Mouse (Mus musculus) cerebellum, adult 11 months (tissue): ENCODE measurements around the gene Rab11fip4.
"Not testable (repeated sequence)": the region's sequence is repeated elsewhere in the genome, so short reads cannot be mapped to it uniquely, and the experiment has no call there.

Experiments used
- DNase-seq: peaks from one replicate; pipeline ENCODE4 v3.0.0; 2022

The Rab11fip4 gene

DNA sequence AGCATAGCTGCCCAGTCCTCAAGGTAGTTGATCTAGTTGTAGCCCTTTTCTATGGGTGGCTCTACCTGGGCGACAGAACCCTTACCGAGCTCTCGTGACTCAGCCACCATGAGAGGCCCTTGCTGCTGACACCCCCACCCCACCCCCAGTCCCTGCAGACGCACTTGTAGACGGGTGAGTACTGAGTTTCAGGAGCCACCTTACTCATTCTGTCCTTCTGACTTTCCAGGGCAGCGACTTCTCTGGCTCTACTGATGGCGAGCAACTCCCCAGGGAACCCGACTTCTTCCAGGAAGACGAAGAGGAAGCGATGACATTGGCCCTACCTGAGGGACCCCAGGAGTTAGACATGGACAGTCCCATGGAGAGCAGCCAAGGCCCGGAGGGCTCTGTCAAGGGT is 89.5 kb downstream of the Rab11fip4 start:
- DNase-seq, result no peak

DNA sequence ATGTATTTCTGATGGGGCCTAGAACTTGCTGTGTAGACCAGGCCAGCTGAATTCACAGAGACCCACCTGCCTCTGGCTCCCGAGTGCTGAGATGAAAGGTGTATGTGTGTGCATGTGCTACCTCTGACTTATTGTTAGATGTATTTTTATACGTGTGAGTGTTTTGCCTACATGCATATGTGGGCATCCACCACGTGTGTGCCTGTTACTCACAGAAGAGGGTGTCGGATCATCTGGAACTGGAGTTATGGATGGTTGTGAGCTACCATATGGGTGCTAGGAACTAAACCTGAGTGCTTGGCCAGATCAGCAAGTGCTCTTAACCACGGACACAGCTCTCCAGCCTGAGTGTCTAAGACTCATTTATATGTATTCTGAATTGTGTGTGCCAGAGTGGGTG is 90.2 kb downstream of the Rab11fip4 start:
- no peak for DNase-seq

DNA sequence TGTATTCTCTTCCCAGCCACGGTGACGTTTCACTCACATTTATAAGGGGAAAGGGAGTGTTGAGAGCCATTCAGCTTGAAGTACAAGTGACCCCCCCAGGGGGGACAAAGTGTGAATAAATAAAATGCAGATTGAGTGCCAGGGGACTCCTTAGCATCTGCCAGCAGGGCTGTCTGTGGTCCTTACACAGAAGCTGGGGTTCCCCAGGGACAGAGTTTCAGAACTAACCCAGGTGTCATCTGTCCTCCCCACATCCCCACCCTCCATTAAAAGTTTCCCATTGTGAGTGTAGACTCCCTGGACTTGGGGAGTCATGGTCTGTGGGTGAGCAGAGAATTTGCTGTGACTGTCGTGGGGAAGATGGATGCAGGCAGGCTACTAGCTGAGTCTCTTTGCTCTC is 90.8 kb downstream of the Rab11fip4 start:
- DNase-seq, result no peak

DNA sequence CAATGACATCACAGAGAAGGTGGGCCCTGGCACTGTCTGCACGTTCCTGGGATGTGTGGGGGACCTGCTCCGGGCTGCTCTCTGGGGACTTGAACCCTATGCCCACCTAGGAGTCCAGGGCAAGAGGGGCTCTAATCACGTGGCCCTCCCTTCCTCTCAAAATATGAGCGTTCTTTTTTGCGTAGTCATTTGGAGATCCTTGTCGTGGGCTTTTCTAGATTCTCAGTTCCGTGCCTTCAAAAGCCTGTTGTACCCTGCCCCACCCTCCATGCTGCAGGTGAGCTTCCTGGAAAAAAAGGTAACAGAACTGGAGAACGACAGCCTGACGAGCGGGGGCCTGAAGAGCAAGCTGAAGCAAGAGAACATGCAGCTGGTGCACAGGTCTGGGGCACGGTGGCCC is 94.1 kb downstream of the Rab11fip4 start:
- DNase-seq, result no peak

DNA sequence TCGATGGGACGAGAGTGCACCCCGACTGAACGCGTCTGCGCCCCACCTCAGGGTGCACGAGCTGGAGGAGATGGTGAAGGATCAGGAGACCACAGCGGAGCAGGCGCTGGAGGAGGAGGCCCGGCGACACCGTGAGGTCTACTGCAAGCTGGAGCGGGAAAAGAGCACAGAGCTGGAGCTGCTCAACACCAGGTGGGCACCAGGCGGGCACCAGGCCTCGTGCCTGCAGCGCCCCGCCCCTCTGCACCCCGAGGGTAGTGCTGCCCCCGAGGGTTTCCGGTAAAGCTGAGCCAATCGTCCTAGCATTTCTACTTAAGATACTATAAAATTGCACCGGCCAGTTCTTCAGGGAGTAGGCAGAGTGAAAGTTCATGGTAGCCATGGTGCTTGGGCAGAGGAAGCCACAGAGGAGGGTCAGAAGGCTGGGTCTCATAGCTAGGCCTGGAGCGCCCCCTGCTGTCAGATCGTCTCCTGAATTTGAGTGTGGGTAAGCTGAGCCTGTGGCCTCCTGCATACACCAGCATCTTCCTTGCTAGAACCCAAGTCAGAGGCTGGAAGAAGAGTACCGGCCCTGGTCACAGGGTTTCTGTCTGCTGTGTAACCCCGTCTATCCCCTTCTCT is 95.6 kb downstream of the Rab11fip4 start:
- DNase-seq, result peak; percentile 86

DNA sequence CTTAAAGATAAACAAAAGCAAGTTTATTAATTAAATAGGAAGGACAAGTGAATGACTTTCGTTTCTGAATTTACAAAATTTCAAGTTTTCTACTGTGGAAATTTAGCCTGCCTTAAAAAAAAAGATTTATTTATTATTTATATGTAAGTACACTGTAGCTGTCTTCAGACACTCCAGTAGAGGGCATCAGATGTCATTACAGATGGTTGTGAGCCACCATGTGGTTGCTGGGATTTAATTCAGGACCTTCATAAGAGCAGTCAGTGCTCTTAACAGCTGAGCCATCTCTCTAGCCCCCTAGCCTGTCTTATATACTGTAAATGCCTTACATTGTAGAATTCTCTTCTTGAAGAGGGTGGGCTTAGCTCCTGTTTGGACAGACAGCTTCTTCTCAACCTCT is 98.9 kb downstream of the Rab11fip4 start:
- DNase-seq, result no peak

DNA sequence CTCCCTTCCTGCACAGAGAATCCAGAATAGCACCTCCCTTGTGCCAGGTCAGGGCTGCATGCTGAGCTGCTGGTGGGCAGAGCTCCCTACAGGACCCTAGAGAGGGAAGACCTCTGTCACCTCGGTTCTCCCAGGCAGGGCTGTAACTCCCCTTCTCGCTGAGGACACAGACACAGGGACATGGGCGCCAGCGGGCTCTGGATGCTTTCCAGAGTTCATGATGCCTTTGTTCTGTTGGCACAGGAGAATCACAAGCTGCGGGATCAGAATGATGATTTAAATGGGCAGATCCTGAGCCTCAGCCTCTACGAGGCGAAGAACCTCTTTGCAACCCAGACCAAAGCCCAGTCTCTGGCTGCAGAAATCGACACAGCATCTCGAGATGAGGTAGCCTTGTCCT is 100.5 kb downstream of the Rab11fip4 start:
- DNase-seq, result no peak

DNA sequence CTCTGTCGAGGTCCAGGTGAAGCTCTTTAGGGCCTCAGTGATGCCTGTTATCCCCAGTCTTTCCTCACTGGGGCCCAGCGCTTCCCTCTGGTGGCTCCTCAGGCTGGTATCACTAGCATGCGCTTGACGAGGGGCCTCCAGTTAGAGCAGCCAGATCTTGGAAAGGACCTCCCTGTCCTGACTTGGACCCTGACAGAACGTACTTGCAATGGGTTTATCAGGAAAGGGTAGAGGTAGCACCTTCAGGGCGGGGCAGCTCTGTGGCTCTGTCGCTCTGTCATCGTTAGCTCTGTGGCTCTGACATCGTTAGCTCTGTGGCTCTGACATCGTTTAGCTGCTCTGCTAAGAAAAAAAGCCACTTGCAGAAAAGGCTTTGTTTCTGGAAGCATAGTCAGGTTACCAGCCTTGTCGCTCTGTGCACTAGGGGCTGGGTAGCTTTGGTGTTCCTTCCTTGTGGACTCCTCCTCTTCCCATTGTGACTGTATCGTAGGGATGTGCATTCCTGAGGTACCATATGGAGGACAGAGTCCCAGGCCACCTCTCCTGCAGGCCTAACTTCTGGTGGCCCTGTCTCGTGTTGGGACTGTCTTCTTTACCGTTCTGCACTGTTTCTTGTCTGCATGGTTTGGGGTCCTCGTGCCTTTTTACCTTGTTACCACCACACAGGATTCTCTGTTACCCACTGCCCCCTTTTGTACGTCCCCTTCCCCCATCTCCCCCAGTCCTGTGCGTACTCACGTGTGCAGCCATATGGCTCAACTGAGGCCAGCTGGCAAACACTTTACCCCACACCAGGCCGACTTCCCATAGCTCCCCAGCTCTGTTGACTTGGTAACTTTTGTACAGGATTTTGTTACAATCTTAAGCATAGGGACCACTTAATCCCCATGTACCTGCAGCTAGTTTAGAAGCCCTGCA is 105.6 kb downstream of the Rab11fip4 start:
- no peak for DNase-seq

DNA sequence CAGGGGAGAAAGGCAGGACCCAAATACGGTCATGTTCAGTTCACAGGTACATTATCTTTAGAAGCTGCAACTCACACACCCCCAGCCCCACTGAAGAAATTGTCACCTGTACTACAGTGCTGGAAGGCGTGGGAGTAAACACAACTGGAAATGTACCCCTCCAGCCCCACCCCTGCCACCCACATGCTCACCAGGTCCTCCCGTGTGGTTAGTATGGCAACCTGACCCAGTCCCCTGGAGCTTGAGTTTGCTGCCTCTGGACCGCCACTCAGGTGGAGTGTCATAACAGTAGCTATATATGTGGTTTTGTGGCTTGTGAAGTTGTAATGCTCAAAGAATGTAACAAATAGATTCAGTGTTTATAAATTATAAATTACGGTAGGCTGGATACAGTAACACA is 107.1 kb downstream of the Rab11fip4 start:
- DNase-seq, result no peak

DNA sequence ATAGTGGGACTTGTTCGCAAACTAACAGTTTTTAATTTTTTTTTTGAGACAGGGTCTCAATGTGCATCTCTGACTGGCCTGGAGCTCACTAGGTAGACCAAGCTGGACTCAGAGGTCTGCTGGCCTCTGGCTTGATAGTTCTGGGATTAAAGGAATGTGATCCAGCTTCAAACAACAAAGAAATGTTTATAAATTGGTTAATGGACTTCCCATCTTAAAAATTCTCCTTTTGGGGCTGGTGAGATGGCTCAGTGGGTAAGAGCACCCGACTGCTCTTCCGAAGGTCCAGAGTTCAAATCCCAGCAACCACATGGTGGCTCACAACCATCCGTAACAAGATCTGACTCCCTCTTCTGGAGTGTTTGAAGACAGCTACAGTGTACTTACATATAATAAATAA is 107.5 kb downstream of the Rab11fip4 start:
- not testable (repeated sequence) for DNase-seq

DNA sequence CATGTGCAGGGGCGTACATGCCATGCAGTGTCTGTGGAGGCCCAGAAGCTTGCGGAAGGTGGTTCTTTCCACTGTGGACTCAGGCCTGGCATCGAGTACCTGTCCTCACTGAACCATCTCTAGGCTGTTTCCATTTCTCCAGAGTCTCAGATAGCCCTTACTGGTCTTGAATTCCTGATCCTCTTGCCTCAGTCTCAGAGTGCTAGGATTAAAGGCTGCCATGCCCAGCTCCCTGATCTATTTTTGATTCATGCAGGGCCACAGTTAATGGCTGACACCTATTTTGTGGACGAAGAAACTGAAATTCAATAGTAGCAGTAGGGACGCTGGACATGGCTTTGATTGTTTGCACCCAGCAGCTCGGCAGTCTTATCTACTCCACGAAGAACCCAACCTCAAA is 110.5 kb downstream of the Rab11fip4 start:
- DNase-seq, result no peak

DNA sequence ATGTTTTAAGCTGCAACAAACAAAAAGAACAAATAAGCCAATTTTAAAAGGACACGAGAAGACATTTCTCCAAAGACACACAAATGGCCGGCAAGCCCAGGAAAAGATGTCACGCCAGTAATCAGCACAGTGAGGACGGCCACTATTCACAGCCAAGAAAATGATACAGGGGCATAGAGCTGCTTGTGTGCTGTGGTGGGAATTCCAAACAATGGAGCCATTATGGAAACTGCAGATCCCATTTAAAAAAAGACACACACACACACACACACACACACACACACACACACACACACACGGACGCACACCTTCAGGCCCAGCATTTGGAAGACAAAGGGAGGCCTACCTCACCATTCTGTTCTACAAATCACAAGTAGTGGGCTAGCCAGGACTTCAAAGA is 111.1 kb downstream of the Rab11fip4 start:
- no peak for DNase-seq

DNA sequence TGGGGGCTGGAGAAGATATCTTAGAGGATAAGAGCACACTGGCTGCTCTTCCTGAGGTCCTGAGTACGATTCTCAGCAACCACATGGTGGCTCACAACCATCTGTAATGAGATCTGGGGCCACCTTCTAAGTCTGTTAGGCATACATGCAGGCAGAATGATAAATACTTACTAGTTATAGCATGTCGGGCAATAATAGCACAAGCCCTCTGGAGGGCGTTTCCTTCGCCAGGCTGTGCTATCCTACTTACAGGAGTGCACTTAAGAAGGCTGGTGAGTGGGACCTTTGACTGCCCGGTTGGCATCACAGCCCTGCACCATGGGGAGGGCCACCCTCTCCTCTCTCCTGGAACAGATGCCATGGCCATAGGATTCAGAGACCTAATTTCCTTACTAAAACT is 112.4 kb downstream of the Rab11fip4 start:
- no peak for DNase-seq

DNA sequence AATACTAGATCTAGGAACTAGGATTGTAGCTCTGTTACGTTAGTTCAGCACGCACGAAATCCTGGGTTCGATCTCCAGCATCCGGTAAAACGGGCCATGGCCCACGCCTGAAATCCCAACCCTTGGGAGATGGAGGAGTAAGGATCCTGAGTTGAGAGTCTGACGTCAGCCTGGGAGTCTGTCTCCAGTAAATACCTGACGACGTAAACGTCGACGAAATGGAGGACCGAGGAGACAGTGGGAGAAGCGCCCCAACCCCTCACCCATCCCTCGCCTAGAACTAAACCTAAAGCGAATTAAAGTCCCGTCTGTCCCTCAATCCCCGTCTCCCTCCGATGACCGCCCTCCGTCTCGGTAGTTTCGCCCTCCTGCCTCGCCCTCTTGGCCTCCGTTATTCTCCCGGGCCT is 112.9 kb downstream of the Rab11fip4 start:
- DNase-seq, result no peak

DNA sequence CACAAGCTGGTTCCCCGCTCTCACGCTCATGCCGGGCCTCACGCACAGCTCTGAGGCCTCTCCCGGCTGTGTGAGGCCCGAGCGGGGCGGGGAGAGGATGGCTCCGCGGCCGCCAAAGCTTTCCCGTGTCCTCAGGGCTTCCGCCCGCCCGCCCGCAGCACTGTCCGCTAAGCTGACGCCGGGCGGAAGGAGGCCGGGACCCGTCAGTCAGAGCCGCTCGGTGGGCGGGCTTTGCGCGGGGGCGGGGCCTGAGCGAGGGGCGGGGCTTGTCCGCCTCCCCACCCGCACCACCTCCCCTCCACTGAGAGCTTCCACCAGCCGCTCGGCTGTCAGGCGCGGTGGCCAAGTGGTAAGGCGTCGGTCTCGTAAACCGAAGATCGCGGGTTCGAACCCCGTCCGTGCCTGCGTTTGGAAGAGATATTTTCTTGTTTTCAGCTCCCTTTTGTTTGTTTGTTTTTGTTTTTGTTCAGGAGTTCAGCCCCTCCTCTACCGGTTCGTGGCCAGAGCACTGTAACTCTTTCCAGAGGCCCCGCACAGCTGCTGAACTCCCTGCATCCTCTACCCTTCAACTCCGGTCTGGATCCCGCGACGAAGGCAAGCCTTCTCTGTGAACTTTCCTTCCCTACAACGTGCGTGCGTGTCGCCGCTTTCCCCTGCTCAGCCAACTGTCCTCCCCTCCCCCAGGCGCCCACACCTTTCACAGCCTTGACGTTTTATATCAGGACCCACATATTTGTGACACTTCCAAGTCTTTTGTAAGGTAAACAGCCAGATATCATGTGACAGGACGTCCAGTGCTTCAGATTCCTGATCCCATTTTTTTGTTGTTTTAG is 113.5 kb downstream of the Rab11fip4 start:
- DNase-seq, result peak; percentile 96

DNA sequence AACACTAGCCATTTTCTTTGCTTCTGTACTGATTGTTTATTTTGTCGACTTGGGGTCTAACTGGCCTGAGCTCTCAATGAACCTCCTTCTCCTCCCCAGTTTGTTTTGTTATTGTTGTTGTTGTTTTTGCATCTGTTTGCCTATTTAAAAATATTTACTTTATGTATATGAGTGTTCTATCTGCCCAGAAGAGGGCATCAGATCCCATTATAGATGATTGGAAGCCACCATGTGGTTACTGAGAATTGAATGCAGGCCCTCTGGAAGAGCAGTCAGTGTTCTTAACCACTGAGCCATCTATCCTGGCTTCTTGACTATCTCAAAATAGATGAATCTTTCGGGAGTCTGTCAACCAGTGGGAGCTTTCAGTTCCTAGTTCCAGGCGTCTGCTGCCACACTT is 116.1 kb downstream of the Rab11fip4 start:
- no peak for DNase-seq

DNA sequence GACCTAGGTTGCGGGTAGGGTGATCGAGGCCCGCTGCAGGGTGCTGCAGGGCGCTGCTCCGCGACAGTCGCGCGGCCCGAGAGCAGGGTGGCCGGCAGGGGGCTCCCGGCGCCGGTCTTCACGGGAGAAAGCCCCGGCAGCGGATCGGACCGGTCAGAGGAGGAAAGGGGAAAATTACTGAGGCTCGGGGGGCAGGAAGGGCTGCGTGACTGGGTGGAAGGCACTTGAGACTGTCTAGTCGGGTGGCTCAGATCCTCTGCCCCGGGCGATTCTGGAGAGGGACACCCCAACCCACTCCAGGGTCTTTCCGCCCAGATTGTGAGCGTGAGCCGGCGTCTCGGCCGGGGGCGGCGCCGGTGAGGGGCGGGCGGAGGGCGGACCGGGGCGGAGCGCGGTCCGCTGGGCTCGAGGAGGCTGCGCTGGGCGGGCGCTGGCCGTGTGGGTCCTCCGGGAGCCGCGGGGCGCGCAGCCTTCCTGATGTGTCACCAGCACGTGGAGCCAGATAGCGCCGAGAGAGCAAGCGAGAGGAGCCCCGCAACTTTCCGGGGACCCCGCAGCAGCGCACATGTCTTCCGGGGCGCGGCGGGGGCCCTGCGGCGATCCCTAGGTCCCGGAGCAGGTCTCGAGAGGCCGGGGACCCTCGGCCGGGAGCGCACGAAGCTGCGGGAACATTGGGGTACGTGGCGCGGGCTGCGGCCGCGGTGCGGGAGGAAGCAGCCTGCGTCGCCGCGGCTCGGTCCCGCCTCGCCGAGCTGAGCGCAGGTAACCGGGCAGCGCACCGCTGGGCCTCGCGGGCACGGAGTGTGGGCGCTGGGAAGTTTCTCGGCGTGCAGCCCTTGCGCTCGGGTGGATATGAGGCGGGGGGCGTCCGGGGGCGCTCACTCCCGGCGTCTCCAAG is 120.1 kb downstream of the Rab11fip4 start:
- peak; percentile 62 for DNase-seq

DNA sequence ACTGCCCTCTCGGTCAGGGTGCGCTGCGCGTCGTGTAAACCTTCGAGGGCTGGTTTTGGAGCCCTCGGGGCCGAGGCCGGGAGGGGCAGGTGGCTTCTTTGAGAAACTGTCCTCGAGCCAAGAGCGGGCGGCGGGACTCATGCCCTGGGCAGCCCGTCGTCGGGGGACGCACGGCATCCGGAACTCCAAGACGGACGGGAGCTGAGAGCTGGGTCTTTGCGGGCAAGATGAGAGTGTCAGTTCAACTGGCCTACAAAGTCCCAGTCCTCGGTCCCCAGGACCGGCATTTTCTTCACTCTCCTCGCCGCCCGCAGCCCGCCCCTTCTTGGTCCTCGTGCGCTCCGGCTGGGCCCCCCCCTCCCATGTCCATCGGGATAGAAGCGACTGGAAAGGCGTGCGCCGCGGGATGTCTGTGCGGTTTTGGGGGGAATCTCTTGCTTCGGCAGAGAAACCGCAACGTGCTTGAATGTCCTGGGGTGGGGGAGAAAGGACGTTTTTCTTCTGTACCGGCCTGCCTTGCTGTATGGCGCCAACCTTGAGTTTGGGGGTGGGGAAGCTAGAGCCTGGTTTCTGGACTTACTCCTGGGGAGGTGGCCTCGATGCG is 120.9 kb downstream of the Rab11fip4 start:
- no peak for DNase-seq

DNA sequence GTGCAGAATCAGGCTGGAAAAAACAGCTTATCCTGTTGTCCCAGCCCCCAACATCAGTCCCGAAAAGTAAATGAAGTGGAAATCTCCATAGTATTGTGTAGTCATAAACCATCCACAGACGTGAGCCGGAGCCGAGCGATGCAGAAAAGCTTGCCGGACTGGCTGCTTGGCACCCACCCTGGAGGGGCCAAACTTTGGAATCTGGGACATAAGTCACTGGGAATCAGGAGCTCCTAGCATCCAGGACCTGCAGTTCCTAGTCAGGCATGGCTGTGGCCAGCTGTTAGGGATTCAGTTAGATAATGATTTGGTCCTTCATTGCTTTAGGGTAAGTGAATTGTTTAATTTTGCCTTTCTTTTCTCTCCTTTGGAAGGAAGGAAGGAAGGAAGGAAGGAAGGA is 122.2 kb downstream of the Rab11fip4 start:
- no peak for DNase-seq

DNA sequence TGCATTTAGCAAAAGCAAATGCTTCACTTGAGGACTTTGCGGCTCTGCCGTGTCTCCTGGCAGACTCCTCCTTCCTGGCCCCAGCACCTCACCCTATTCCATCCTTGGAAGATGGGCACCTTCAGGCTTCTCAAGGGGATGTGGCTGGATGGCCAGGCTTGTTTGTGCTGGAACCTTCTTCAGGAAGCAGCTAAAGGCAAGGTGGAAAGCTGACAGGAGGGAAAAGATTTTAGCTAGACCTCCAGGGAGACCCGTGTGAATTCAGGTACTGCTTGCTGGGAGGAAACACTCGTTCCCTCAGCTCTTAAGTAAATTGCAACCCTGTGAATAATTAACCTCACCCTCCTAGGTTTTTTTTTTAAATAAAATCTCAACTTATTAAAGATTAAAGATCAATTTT is 122.7 kb downstream of the Rab11fip4 start:
- no peak for DNase-seq

DNA sequence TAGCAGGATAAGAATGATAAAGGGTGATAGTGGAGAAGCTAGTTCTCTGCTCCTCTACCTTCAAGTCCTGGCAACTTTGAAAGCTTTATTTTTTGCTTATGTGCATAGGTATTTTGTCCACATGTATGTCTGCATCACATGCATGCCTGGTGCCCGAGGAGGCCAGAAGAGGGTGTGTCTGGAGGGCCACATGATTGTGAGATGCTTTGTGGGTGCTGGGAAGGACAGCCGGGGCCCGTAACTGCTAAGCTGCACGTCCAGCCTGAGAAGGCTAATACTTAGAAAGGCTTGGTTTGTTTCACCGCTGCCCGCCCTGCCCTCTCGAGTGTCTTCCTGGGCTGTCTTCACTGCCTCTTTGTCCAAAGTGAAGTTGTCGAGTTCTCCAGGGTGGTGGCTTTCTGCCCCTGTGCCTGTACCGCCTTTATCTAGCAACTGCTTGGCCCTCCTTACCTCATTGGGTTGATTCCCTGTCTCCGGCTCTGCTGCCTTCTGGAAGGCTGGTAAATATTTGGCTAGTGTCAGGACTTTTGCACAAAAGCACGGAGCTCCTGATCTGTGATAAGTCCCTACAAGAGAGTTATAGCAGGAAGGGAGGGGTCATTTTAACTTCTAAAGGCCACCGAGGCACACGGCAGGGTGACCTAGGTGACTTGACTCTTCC is 123.2 kb downstream of the Rab11fip4 start:
- no peak for DNase-seq

DNA sequence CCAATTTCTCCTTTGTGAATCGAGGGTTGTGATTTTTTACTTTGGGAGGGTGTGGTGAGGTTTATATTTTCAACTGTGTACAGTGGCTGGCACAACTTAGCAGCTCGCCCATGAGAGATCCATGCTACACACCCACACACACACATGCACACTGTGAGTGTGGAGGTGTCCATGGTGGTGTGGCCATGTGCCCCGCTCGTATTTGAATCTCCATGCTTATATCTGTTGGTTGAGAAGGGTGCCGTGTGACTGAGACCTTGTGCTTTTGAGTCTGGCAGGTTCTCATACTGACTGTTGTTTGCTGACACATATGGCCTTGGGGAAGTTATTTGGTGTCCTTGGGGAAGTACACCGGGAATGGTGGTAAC is 123.7 kb downstream of the Rab11fip4 start:
- no peak for DNase-seq
